Mouse (Mus musculus) right cerebral cortex, adult 2 months (tissue): ENCODE measurements around the gene Elp6.

Source experiments
- DNase-seq, 2 experiments: peaks; one replicate each; pipeline ENCODE4 v3.0.0; 2021 to 2022; ENCODE audit warnings: low spot score in 2 of 2

The Elp6 gene

DNA sequence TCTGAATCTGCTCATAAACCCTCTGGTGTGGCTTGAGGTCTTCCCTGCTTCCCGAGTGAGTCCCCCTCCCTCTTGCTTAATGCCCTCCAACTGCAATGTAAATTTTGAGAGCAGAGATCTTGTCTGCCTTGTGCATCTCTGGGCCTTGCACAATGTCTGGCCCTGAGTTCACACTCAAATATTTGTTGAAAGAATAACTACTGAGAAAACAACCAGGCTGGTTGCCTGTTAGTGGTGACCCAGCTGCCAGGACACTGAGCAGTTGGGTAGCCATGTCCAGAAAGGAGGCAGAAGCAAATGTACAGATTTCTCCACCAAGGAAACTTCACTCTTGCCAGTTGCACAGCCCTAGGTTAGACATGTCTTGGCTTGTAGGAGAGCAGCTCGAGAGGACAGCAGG lies 53.4 kb downstream of the Elp6 start:
- no peak for DNase-seq

GRCm38 (mm10) chr9:110361299-110361698 lies 56.3 kb downstream of the Elp6 start:
- no peak for DNase-seq

- no peak for DNase-seq
Measured at GRCm38 (mm10) chr9:110362337-110362736, 57.4 kb downstream of the Elp6 start.

DNA sequence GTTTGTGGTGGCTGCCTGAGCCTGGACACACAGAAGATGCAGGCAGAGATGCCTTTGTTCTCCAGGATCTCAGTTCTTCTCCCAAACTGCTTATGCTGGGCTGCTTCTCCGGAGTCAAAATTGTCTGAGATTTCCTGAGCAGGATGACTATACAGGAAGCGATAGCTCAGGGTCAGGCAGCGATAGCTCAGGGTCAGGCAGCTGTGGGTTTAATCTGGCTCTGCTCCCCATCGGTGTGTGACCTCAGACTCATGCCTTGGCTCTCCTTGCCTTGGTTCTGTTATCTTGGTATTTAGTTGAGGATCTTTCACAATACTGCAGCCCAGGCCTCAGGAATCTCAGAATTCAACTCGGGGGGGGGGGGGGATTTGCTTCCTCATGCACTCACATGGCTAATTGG lies 61.8 kb downstream of the Elp6 start:
- no peak for DNase-seq

DNA sequence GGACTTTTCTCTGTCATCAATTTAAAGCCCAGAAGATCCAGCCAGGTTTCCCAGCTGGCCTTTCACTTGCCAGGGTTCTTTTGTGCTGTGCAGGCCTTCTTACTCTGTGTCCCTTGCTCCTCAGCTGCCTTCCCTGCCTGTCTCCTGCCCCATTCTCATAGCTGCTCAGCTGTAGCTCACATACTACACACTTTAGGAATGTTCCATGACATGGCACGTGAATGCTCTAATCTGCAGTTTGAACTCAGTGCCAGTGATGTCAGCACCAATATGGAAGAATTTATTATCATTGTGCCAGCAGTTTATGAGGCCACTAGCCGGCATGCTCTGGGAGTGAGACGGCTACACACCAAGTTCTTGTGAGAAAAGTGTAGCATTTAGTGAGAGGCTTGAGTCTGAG lies 64.9 kb downstream of the Elp6 start:
- DNase-seq = no peak
